Mouse (Mus musculus): ENCODE measurements around the gene Tmem39b. TPM values are rescaled to one million over a fixed set of nuclear protein-coding genes. Genes with fewer than 3 reads are reported as not detected.

Gene Tmem39b
- total RNA-seq, 2 experiments from 2014 or later = 11.7 to 13.0 TPM

Small RNA genes lying within 50 kb of the gene (microRNA-seq; reads per million reads assigned to microRNA genes)
- 0.61 to 0.95 reads per million in 2 experiments for gene Mir7016 (ENCODE audit: borderline number of aligned reads in 2 of 2)

Other genes with a start within 250 kb of the Tmem39b start
- 10 to 100 TPM; 56.8 to 71.5 TPM for gene Bsdc1, start 235.3 kb downstream of the Tmem39b start, total RNA-seq (2021)
- not detected for gene Tssk3, start 205.8 kb downstream of the Tmem39b start, total RNA-seq (2021)
- not detected for gene Fam229a, start 205.6 kb downstream of the Tmem39b start, total RNA-seq (2021)
- 10 to 100 TPM; 29.3 to 30.4 TPM for gene Marcksl1, start 183.3 kb downstream of the Tmem39b start, total RNA-seq (2021)
- 10 to 100 TPM; 38.9 to 48.2 TPM for gene Hdac1, start 154.1 kb downstream of the Tmem39b start, total RNA-seq (2021)
- 1 to 10 TPM; 1.8 to 2.3 TPM for gene Lck, start 123.2 kb downstream of the Tmem39b start, total RNA-seq (2021)
- 10 to 100 TPM; 28.2 to 31.4 TPM for gene Fam167b, start 118.3 kb downstream of the Tmem39b start, total RNA-seq (2021)
- 100 to 1,000 TPM; 174 to 175 TPM for gene Eif3i, start 96.2 kb downstream of the Tmem39b start, total RNA-seq (2021)
- 100 to 1,000 TPM in 1 of 2 experiments, 10 to 100 TPM in 1; 84.9 to 105 TPM for gene Tmem234, start 96.2 kb downstream of the Tmem39b start, total RNA-seq (2021)
- 1 to 10 TPM; 1.5 to 1.7 TPM for gene Dcdc2b, start 82.6 kb downstream of the Tmem39b start, total RNA-seq (2021)
- gene Iqcc, start 77.7 kb downstream of the Tmem39b start, total RNA-seq (2021) = 10 to 100 TPM; 27.0 to 28.6 TPM
- gene Ccdc28b, start 72.9 kb downstream of the Tmem39b start, total RNA-seq (2021) = 10 to 100 TPM; 29.6 to 35.8 TPM
- gene Txlna, start 55.8 kb downstream of the Tmem39b start, total RNA-seq (2021) = 10 to 100 TPM; 63.5 to 69.2 TPM
- gene Kpna6, start 24.1 kb downstream of the Tmem39b start, total RNA-seq (2021) = 10 to 100 TPM; 92.4 to 96.3 TPM
- 10 to 100 TPM; 53.5 to 72.4 TPM for gene Khdrbs1, start 45.5 kb upstream of the Tmem39b start, total RNA-seq (2021)
- 100 to 1,000 TPM; 291 to 386 TPM for gene Ptp4a2, start 114.4 kb upstream of the Tmem39b start, total RNA-seq (2021)
- under 1 TPM; 0.51 to 0.53 TPM for gene Spocd1, start 232.4 kb upstream of the Tmem39b start, total RNA-seq (2021)